Comparison of ENCODE assay signal across 27 mouse cellular contexts in genomic region chr7:99734612-99735011, GRCm38 (mm10). TPM values are rescaled to one million over a fixed set of nuclear protein-coding genes. Genes with fewer than 3 reads are reported as not detected.
DNase-seq lines count a peak whose midpoint lies in the region; ATAC-seq and TF ChIP-seq lines count a peak whose summit lies in the region.
"Had no signal": no experiment of that assay in that cellular context is flagged by ENCODE, and none has a peak within 500 bp of the region (broad histone marks: within the 10 kb centered on the region; RNA-seq: fewer than 3 reads in every experiment).

No protein-coding gene starts in this region.

- ATAC-seq in liver, embryonic 13.5 days (ENCODE audit: low read depth) = peak; percentile 47; the same call in 1 of the 2 replicates
- ATAC-seq in liver, embryonic 11.5 days (replicated peaks; ENCODE audit: low FRiP score) = no peak
- no peak for ATAC-seq in lung, postnatal 0 days
- ATAC-seq: activated CD4-positive, CD25-positive, alpha-beta regulatory T cell, adult 4 months; forebrain, embryonic 13.5 days; forebrain, postnatal 0 days; intestine, embryonic 15.5 days; Patski had no signal

- H3K4me1 ChIP-seq in liver, embryonic 13.5 days (replicated peaks) = peaks cover 8% of the 10 kb centered on the region
- no peaks in the 10 kb centered on the region for H3K4me1 ChIP-seq in liver, embryonic 11.5 days (replicated peaks; ENCODE audit: control insufficient read depth, insufficient read depth, low read length)
- H3K4me1 ChIP-seq in lung, postnatal 0 days (ENCODE audit: insufficient read depth, low read depth, low read length) = no peaks in the 10 kb centered on the region
- H3K4me1 ChIP-seq: forebrain, embryonic 13.5 days had no signal

- DNase-seq in heart, adult 11 months = peak; percentile 96
- DNase-seq in heart, postnatal 4 days = no peak
- DNase-seq in liver, embryonic 13.5 days = no peak
- DNase-seq in liver, embryonic 11.5 days (ENCODE audit: low spot score) = no peak
- peak; percentile 62 to 70 for DNase-seq in heart, adult 9 months (ENCODE audit: low spot score in 2 of 2)
- DNase-seq in heart, postnatal 36 days = peak; percentile 35 to 40
- DNase-seq in lung, postnatal 25 days (ENCODE audit: low spot score) = no peak
- DNase-seq in lung, postnatal 0 days (ENCODE audit: low spot score) = no peak
- DNase-seq: adrenal gland, postnatal 14 days; cerebellum, adult 11-12 months; cerebellum, adult 9-10 months; cerebellum, postnatal 36 days; forebrain, postnatal 0 days; gastrocnemius, postnatal 14 days had no signal

- no peak overlapping the region for H3K27ac ChIP-seq in liver, embryonic 13.5 days
- H3K27ac ChIP-seq in liver, embryonic 11.5 days (ENCODE audit: low read depth, low read length) = no peak overlapping the region
- no peak overlapping the region for H3K27ac ChIP-seq in lung, postnatal 0 days (ENCODE audit: low read length)
- H3K27ac ChIP-seq: embryonic facial prominence, embryonic 10.5 days; forebrain, embryonic 13.5 days; heart, embryonic 15.5 days; hindbrain, embryonic 14.5 days; intestine, embryonic 15.5 days had no signal

- intact Hi-C loops in heart, postnatal 36 days (cut with DNase I) = loop anchor here (5.0 kb wide), 1 partner anchor 53 kb away; no protein-coding TSS in a partner anchor

- 40% methylated on average over 2 of the region's 2 CpGs for WGBS in liver, embryonic 13.5 days (ENCODE audit: insufficient replicate concordance)
- 53% methylated on average over 2 of the region's 2 CpGs for WGBS in liver, embryonic 11.5 days
- WGBS in lung, postnatal 0 days = 85% methylated on average over 2 of the region's 2 CpGs

- no peak overlapping the region for H3K9ac ChIP-seq in liver, embryonic 13.5 days
- H3K9ac ChIP-seq in liver, embryonic 11.5 days (ENCODE audit: low read depth, low read length) = no peak overlapping the region
- H3K9ac ChIP-seq in lung, postnatal 0 days (replicated peaks; ENCODE audit: low read depth) = no peak overlapping the region
- H3K9ac ChIP-seq: forebrain, embryonic 13.5 days; forebrain, postnatal 0 days; heart, embryonic 15.5 days; hindbrain, embryonic 14.5 days; intestine, embryonic 15.5 days had no signal

- H3K36me3 ChIP-seq in liver, embryonic 13.5 days = no peaks in the 10 kb centered on the region
- H3K36me3 ChIP-seq in liver, embryonic 11.5 days (ENCODE audit: control insufficient read depth, insufficient read depth, low read length) = no peaks in the 10 kb centered on the region
- no peaks in the 10 kb centered on the region for H3K36me3 ChIP-seq in lung, postnatal 0 days (ENCODE audit: insufficient read depth, low read length)
- H3K36me3 ChIP-seq: embryonic facial prominence, embryonic 10.5 days; heart, embryonic 15.5 days; intestine, embryonic 15.5 days had no signal

- no peaks in the 10 kb centered on the region for H3K9me3 ChIP-seq in liver, embryonic 13.5 days (replicated peaks)
- no peaks in the 10 kb centered on the region for H3K9me3 ChIP-seq in liver, embryonic 11.5 days (ENCODE audit: control insufficient read depth, low read length)
- no peaks in the 10 kb centered on the region for H3K9me3 ChIP-seq in lung, postnatal 0 days (ENCODE audit: low read length)
- H3K9me3 ChIP-seq: embryonic facial prominence, embryonic 10.5 days; forebrain, embryonic 13.5 days; heart, embryonic 15.5 days; intestine, embryonic 15.5 days had no signal

- TF ChIP-seq EP300 in lung, postnatal 0 days (IDR thresholded peaks at IDR 0.05) = no peak

- no peak overlapping the region for H3K4me2 ChIP-seq in liver, embryonic 13.5 days
- no peak overlapping the region for H3K4me2 ChIP-seq in liver, embryonic 11.5 days
- no peak overlapping the region for H3K4me2 ChIP-seq in lung, postnatal 0 days (replicated peaks; ENCODE audit: low read depth, low read length)
- H3K4me2 ChIP-seq: forebrain, embryonic 13.5 days; heart, embryonic 15.5 days; hindbrain, embryonic 14.5 days; intestine, embryonic 15.5 days had no signal

- TF ChIP-seq CTCF in lung, postnatal 0 days (IDR thresholded peaks at IDR 0.05) = no peak

- H3K27me3 ChIP-seq in liver, embryonic 13.5 days = no peaks in the 10 kb centered on the region
- H3K27me3 ChIP-seq in liver, embryonic 11.5 days (replicated peaks; ENCODE audit: control insufficient read depth, insufficient read depth, low read length) = no peaks in the 10 kb centered on the region
- H3K27me3 ChIP-seq in lung, postnatal 0 days (replicated peaks; ENCODE audit: insufficient read depth, low read length) = no peaks in the 10 kb centered on the region
- H3K27me3 ChIP-seq: forebrain, embryonic 13.5 days; heart, embryonic 15.5 days; intestine, embryonic 15.5 days had no signal

- H3K4me3 ChIP-seq in liver, embryonic 13.5 days (replicated peaks) = no peak overlapping the region
- no peak overlapping the region for H3K4me3 ChIP-seq in liver, embryonic 11.5 days (ENCODE audit: low read depth, low read length)
- no peak overlapping the region for H3K4me3 ChIP-seq in lung, postnatal 0 days (ENCODE audit: low read depth, low read length)
- H3K4me3 ChIP-seq: embryonic facial prominence, embryonic 10.5 days; forebrain, embryonic 13.5 days; heart, embryonic 15.5 days; intestine, embryonic 15.5 days had no signal

RNA-seq across cellular contexts. Expression of gene Olfr520, which starts 4.5 kb away (rescaled TPM):
- not detected for total RNA-seq in heart, postnatal 4 days (2021)
- not detected in 2 replicates for polyA plus RNA-seq in liver, embryonic 13.5 days (2015; fragmentation: Nextera tagmentation; extraction: Ambion mirVana)
- polyA plus RNA-seq in liver, embryonic 11.5 days (2014; fragmentation: Nextera tagmentation; extraction: Ambion mirVana) = not detected in 2 replicates
- under 1 TPM in 1 of 2 experiments, not detected in 1; 0.22 TPM for total RNA-seq in heart, postnatal 36 days (2021)
- polyA plus RNA-seq in lung, postnatal 0 days (2015; fragmentation: Nextera tagmentation; extraction: Ambion mirVana) = not detected in 2 replicates
- total RNA-seq: adrenal gland, postnatal 14 days; forebrain, postnatal 0 days; gastrocnemius, adult 18-20 months; hematopoietic stem cell, adult 5-6 weeks had no signal
- polyA plus RNA-seq: activated CD4-positive, CD25-positive, alpha-beta regulatory T cell, adult 4 months; C2C12; embryonic facial prominence, embryonic 10.5 days; embryonic facial prominence, embryonic 14.5 days; forebrain, embryonic 13.5 days; forebrain, postnatal 0 days; heart, embryonic 15.5 days; hindbrain, embryonic 14.5 days; intestine, embryonic 15.5 days; Patski had no signal

RNA-seq across cellular contexts. Expression of gene Slco2b1, which starts 23.5 kb away (rescaled TPM):
- total RNA-seq in heart, postnatal 4 days (2021) = 1 to 10 TPM; 4.0 to 4.2 TPM
- 0.13 and 0.15 TPM in 2 replicates for polyA plus RNA-seq in liver, embryonic 13.5 days (2015; fragmentation: Nextera tagmentation; extraction: Ambion mirVana)
- polyA plus RNA-seq in liver, embryonic 11.5 days (2014; fragmentation: Nextera tagmentation; extraction: Ambion mirVana) = 0.34 and 0.97 TPM in 2 replicates
- total RNA-seq in heart, postnatal 36 days (2021) = 10 to 100 TPM in 1 of 2 experiments, 1 to 10 TPM in 1; 9.0 to 12.0 TPM
- polyA plus RNA-seq in lung, postnatal 0 days (2015; fragmentation: Nextera tagmentation; extraction: Ambion mirVana) = 3.8 and 3.9 TPM in 2 replicates
- polyA plus RNA-seq: activated CD4-positive, CD25-positive, alpha-beta regulatory T cell, adult 4 months; C2C12; Patski had no signal

RNA-seq across cellular contexts. Expression of gene Olfr521, which starts 28.7 kb away (rescaled TPM):
- total RNA-seq in heart, postnatal 4 days (2021) = not detected
- polyA plus RNA-seq in liver, embryonic 13.5 days (2015; fragmentation: Nextera tagmentation; extraction: Ambion mirVana) = not detected in 2 replicates
- polyA plus RNA-seq in liver, embryonic 11.5 days (2014; fragmentation: Nextera tagmentation; extraction: Ambion mirVana) = not detected in 2 replicates
- total RNA-seq in heart, postnatal 36 days (2021) = not detected
- polyA plus RNA-seq in lung, postnatal 0 days (2015; fragmentation: Nextera tagmentation; extraction: Ambion mirVana) = not detected in 2 replicates
- total RNA-seq: adrenal gland, adult 18-20 months; adrenal gland, postnatal 14 days; forebrain, postnatal 0 days; gastrocnemius, adult 18-20 months; gastrocnemius, postnatal 14 days; hematopoietic stem cell, adult 5-6 weeks had no signal
- polyA plus RNA-seq: activated CD4-positive, CD25-positive, alpha-beta regulatory T cell, adult 4 months; C2C12; embryonic facial prominence, embryonic 10.5 days; embryonic facial prominence, embryonic 14.5 days; forebrain, embryonic 13.5 days; forebrain, postnatal 0 days; gonadal fat pad, adult 2 months; heart, embryonic 15.5 days; hindbrain, embryonic 14.5 days; intestine, embryonic 15.5 days; Patski had no signal

Comparison
In these comparisons a context has a peak if more than half of its experiments do, and no peak if none do; other contexts are left out.
1. DNase-seq: peak in heart, adult 11 months (single experiment), heart, adult 9 months (2 of 2) and heart, postnatal 36 days (2 of 2); none in heart, postnatal 4 days (single experiment), liver, embryonic 13.5 days (single experiment), liver, embryonic 11.5 days (single experiment), lung, postnatal 25 days (single experiment) and lung, postnatal 0 days (single experiment).